ENCODE assay signal across 11 mouse cellular contexts in genomic region chr1:42780266-42780665, GRCm38 (mm10).
DNase-seq lines count a peak whose midpoint lies in the region; ATAC-seq and TF ChIP-seq lines count a peak whose summit lies in the region.
"Had no signal": no experiment of that assay in that cellular context is flagged by ENCODE, and none has a peak within 500 bp of the region (broad histone marks: within the 10 kb centered on the region; RNA-seq: fewer than 3 reads in every experiment).

No protein-coding gene starts in this region.

- no peak overlapping the region for H3K27ac ChIP-seq in heart, adult 2 months
- no peak overlapping the region for H3K27ac ChIP-seq in kidney, postnatal 0 days
- no peak overlapping the region for H3K27ac ChIP-seq in forebrain, embryonic 16.5 days (ENCODE audit: low read length)
- H3K27ac ChIP-seq: liver, embryonic 14.5 days had no signal

- H3K4me2 ChIP-seq in kidney, postnatal 0 days (ENCODE audit: low read length): peak overlapping the region; percentile 39
- peak overlapping the region; percentile 25 for H3K4me2 ChIP-seq in forebrain, embryonic 16.5 days (ENCODE audit: low read length)
- H3K4me2 ChIP-seq: heart, embryonic 11.5 days had no signal

- H3K9me3 ChIP-seq in kidney, postnatal 0 days (replicated peaks; ENCODE audit: low read length): no peaks in the 10 kb centered on the region
- H3K9me3 ChIP-seq in forebrain, embryonic 16.5 days (ENCODE audit: control insufficient read depth, low read length): no peaks in the 10 kb centered on the region

- peak; percentile 80 for DNase-seq in heart, adult 11 months
- DNase-seq in heart, adult 2 months: no peak
- peak; percentile 15 for DNase-seq in kidney, postnatal 0 days (ENCODE audit: low spot score)
- DNase-seq in kidney, postnatal 36 days: no peak
- peak; percentile 32 for DNase-seq in Muller cell, postnatal 12 days (ENCODE audit: inconsistent ontology term)
- no peak for DNase-seq in testis, postnatal 10 days (ENCODE audit: low spot score)
- DNase-seq: gastrocnemius, postnatal 36 days had no signal

- TF ChIP-seq EP300 in heart, adult 2 months (IDR thresholded peaks at IDR 0.05; ENCODE audit: insufficient read depth, low read depth, low read length): no peak

- ATAC-seq in kidney, postnatal 0 days (replicated peaks; ENCODE audit: low FRiP score, low read depth): no peak
- no peak for ATAC-seq in forebrain, embryonic 16.5 days
- ATAC-seq in megakaryocyte, adult 5-6 weeks (ENCODE audit: poor library complexity, severe bottlenecking): no peak

- H3K79me2 ChIP-seq in heart, adult 2 months (replicated peaks; ENCODE audit: control insufficient read depth, insufficient read depth, low read length): no peaks in the 10 kb centered on the region

- H3K9ac ChIP-seq in heart, adult 2 months (ENCODE audit: low read depth, low read length): no peak overlapping the region
- no peak overlapping the region for H3K9ac ChIP-seq in kidney, postnatal 0 days (ENCODE audit: low read depth, low read length)
- H3K9ac ChIP-seq in forebrain, embryonic 16.5 days (replicated peaks; ENCODE audit: low read depth, low read length): no peak overlapping the region
- H3K9ac ChIP-seq: liver, embryonic 14.5 days had no signal

- no peak for TF ChIP-seq POLR2A in heart, adult 2 months (IDR thresholded peaks at IDR 0.05; ENCODE audit: insufficient read depth, low read depth, low read length)

- no peak for TF ChIP-seq CTCF in heart, adult 2 months (IDR thresholded peaks at IDR 0.05)
- TF ChIP-seq CTCF in kidney, postnatal 0 days (IDR thresholded peaks at IDR 0.05; ENCODE audit: low read depth): no peak

- intact Hi-C loops in heart, adult 2 months (cut with DNase I): no loop called here

- H3K27me3 ChIP-seq in heart, adult 2 months (ENCODE audit: control insufficient read depth, insufficient read depth, low read length): 0 out of 2 replicates have a peak, but pooled peaks cover 1% of the 10 kb centered on the region
- H3K27me3 ChIP-seq in kidney, postnatal 0 days (ENCODE audit: insufficient read depth, low read length): no peaks in the 10 kb centered on the region
- H3K27me3 ChIP-seq in forebrain, embryonic 16.5 days (replicated peaks; ENCODE audit: control insufficient read depth, insufficient read depth, low read length): no peaks in the 10 kb centered on the region

- no peaks in the 10 kb centered on the region for H3K4me1 ChIP-seq in heart, adult 2 months (ENCODE audit: control insufficient read depth, insufficient read depth, low read length)
- no peaks in the 10 kb centered on the region; the same call in 1 of the 2 replicates for H3K4me1 ChIP-seq in kidney, postnatal 0 days (replicated peaks; ENCODE audit: insufficient read depth, low read length)
- H3K4me1 ChIP-seq in forebrain, embryonic 16.5 days (replicated peaks; ENCODE audit: control insufficient read depth, insufficient read depth, low read length): peaks cover 11% of the 10 kb centered on the region; the same call in 1 of the 2 replicates

- WGBS in heart, adult 2 months: 67% methylated on average over 15 of the region's 15 CpGs
- 33% methylated on average over 15 of the region's 15 CpGs for WGBS in kidney, postnatal 0 days
- 39% methylated on average over 15 of the region's 15 CpGs for WGBS in forebrain, embryonic 16.5 days

- H3K36me3 ChIP-seq in heart, adult 2 months (ENCODE audit: control insufficient read depth, insufficient read depth, low read length): no peaks in the 10 kb centered on the region
- no peaks in the 10 kb centered on the region for H3K36me3 ChIP-seq in kidney, postnatal 0 days (ENCODE audit: insufficient read depth, low read length)
- no peaks in the 10 kb centered on the region for H3K36me3 ChIP-seq in forebrain, embryonic 16.5 days (ENCODE audit: control insufficient read depth, insufficient read depth)

- no peak overlapping the region for H3K4me3 ChIP-seq in heart, adult 2 months
- no peak overlapping the region; the same call in 1 of the 2 replicates for H3K4me3 ChIP-seq in kidney, postnatal 0 days (replicated peaks; ENCODE audit: low read depth, low read length)
- H3K4me3 ChIP-seq in forebrain, embryonic 16.5 days (replicated peaks; ENCODE audit: low read length): no peak overlapping the region

Comparison
In these comparisons a context has a peak if more than half of its experiments do, and no peak if none do; other contexts are left out.
1. DNase-seq: peak in heart, adult 11 months (single experiment), kidney, postnatal 0 days (single experiment) and Muller cell, postnatal 12 days (single experiment); none in heart, adult 2 months (0 of 2), kidney, postnatal 36 days (0 of 2) and testis, postnatal 10 days (single experiment).